Mouse (Mus musculus): ENCODE results near the gene Dpp8. TPM values are rescaled to one million over a fixed set of nuclear protein-coding genes. Genes with fewer than 3 reads are reported as not detected.

Dpp8 gene
- total and polyA plus RNA-seq, 2 experiments from 2014 or later: 27.7 to 77.2 TPM

DNA sequence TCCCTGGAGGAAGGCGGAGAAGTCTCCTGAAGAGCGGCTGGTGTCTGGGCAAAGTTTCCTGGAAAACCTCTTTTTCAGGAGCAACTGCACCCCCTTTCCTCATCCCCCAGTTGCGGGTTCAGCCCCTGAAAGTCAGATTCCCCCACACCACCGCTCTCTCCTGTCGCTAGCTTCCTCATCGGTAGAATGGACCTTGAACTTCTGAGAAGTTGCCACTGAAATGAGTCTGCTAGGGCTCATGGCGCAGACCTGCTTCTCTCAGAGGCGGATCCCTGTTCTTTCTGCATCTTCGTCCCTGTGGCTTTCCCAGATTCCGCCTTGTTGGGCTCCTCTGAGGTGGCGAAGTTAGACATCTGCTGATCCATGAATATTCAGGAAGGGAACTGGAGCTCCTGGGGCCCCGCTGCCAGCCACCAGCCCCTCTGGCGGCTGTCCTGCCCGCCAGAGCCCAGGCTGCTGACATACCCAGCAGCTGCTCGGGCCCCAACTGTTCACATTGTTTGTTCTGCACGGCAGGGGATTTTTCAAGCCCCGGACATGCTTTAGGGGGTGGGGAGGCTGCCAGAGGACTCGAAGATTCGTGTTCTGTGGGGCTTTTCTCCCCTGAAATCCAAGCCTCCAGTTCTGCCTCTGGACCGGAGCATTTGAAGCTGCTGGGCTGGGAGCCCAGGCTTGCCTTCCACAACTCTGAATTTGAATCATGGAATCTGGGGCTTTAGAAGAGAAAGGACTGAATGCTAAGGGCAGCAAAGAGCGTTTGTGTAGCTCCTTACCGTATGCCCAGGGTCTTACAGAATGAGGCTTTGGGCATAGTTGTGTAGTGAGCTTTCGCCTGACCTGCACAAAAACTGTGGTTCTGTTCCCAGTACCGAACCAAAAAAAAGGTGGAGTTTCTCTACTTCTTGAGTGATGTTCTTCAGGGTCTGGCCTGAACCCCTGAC is 77.2 kb downstream of the Dpp8 start:
- Histone ChIP-seq H3K4me1 (ENCODE audit: insufficient read depth, low read length) (0 out of 2 replicates have a peak, but pooled peaks cover 3% of the 10 kb centered on the region), H3K27ac (peak overlapping the region; percentile 76), H3K4me2 (ENCODE audit: low read depth, low read length) (peak overlapping the region; percentile 34), H3K9me3 (ENCODE audit: low read length) (no peaks in the 10 kb centered on the region), H3K27me3 (ENCODE audit: insufficient read depth, low read length) (no peaks in the 10 kb centered on the region), H3K9ac (replicated peaks; ENCODE audit: low read length) (0 out of 2 replicates have a peak overlapping the region, but pooled peaks have one; percentile 14), H3K4me3 (ENCODE audit: low read length) (no peak overlapping the region), H3K36me3 (ENCODE audit: insufficient read depth, low read length) (no peaks in the 10 kb centered on the region)
- no peak for TF ChIP-seq CTCF (IDR thresholded peaks at IDR 0.05; ENCODE audit: low read depth)
- 15% methylated on average over 24 of the region's 24 CpGs for WGBS
- ATAC-seq: peak; percentile 91
- DNase-seq (ENCODE audit: low spot score): peak; percentile 84

- H3K4me2 ChIP-seq (ENCODE audit: low read depth, low read length): no peak overlapping the region
- no peak overlapping the region for H3K4me3 ChIP-seq (ENCODE audit: low read length)
- ATAC-seq: no peak
- 0 out of 2 replicates have a peak, but pooled peaks cover 9% of the 10 kb centered on the region for H3K36me3 ChIP-seq (ENCODE audit: insufficient read depth, low read length)
- H3K27me3 ChIP-seq (ENCODE audit: insufficient read depth, low read length): no peaks in the 10 kb centered on the region
- WGBS: 84% methylated on average over 5 of the region's 5 CpGs
- H3K9ac ChIP-seq (replicated peaks; ENCODE audit: low read length): no peak overlapping the region
- DNase-seq (ENCODE audit: low spot score): no peak
- H3K27ac ChIP-seq: no peak overlapping the region
- no peaks in the 10 kb centered on the region for H3K9me3 ChIP-seq (ENCODE audit: low read length)
- 0 out of 2 replicates have a peak, but pooled peaks cover 3% of the 10 kb centered on the region for H3K4me1 ChIP-seq (ENCODE audit: insufficient read depth, low read length)
- no peak for TF ChIP-seq CTCF (IDR thresholded peaks at IDR 0.05; ENCODE audit: low read depth)
These were observed 79.5 kb downstream of the Dpp8 start for GRCm38 (mm10) chr9:65111698-65112097.

- H3K27me3 ChIP-seq (ENCODE audit: insufficient read depth, low read length): no peaks in the 10 kb centered on the region
- no peak overlapping the region for H3K4me2 ChIP-seq (ENCODE audit: low read depth, low read length)
- H3K9me3 ChIP-seq (ENCODE audit: low read length): no peaks in the 10 kb centered on the region
- H3K4me1 ChIP-seq (ENCODE audit: insufficient read depth, low read length): 0 out of 2 replicates have a peak, but pooled peaks cover under 1% of the 10 kb centered on the region
- H3K36me3 ChIP-seq (ENCODE audit: insufficient read depth, low read length): 0 out of 2 replicates have a peak, but pooled peaks cover 21% of the 10 kb centered on the region
- no peak for TF ChIP-seq CTCF (IDR thresholded peaks at IDR 0.05; ENCODE audit: low read depth)
- ATAC-seq: no peak
- no peak for DNase-seq (ENCODE audit: low spot score)
- H3K9ac ChIP-seq (replicated peaks; ENCODE audit: low read length): no peak overlapping the region
- WGBS: 90% methylated on average over 2 of the region's 2 CpGs
- no peak overlapping the region for H3K4me3 ChIP-seq (ENCODE audit: low read length)
- no peak overlapping the region for H3K27ac ChIP-seq
These were observed 81.5 kb downstream of the Dpp8 start for GRCm38 (mm10) chr9:65113694-65114093.

DNA sequence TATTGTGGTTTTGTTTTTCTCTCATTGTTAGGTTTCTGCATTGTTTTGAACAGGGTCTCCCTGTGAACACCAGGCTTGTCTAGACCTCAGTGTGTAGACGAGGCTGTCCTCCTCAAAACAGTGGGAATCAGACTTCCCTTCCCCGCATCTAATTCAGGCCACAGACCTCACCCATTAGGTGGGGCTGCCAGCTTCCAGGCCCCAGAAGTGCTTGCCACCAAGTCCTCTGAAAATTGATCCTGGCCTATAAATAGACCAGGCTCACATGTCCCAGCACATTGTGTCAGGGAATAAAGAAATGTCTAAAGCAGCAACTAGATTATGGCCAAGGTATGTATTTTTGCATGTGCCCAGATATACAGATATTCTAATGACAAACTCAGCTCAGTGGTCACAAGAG is 83.7 kb downstream of the Dpp8 start:
- no peak for DNase-seq (ENCODE audit: low spot score)
- H3K4me2 ChIP-seq (ENCODE audit: low read depth, low read length): no peak overlapping the region
- ATAC-seq: no peak
- 0 out of 2 replicates have a peak, but pooled peaks cover 21% of the 10 kb centered on the region for H3K36me3 ChIP-seq (ENCODE audit: insufficient read depth, low read length)
- no peak for TF ChIP-seq CTCF (IDR thresholded peaks at IDR 0.05; ENCODE audit: low read depth)
- no peak overlapping the region for H3K4me3 ChIP-seq (ENCODE audit: low read length)
- H3K9ac ChIP-seq (replicated peaks; ENCODE audit: low read length): no peak overlapping the region
- H3K27ac ChIP-seq: no peak overlapping the region
- no peaks in the 10 kb centered on the region for H3K4me1 ChIP-seq (ENCODE audit: insufficient read depth, low read length)
- H3K9me3 ChIP-seq (ENCODE audit: low read length): no peaks in the 10 kb centered on the region
- WGBS: 76% methylated on average over 2 of the region's 2 CpGs
- no peaks in the 10 kb centered on the region for H3K27me3 ChIP-seq (ENCODE audit: insufficient read depth, low read length)

DNA sequence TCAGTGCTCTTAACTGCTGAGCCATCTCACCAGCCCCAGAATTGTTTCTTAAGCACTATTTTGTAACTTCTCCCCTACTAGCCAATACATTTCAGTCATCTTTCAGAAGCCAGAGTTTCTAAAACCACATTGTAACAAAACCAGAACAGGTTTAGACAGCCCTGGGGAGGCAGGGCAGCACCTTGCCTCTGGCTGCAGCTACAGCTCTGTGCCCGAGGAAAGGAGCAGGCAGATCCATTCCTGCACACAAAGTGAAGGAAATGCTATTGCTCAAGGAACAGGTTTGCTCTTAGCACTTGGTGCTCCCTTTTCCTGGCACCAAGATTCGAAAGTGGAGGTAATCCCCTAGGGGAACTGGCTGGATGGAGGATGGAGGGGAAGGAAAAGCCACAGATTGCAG is 85.3 kb downstream of the Dpp8 start:
- ATAC-seq: no peak
- WGBS: 65% methylated on average over 2 of the region's 2 CpGs
- H3K9ac ChIP-seq (replicated peaks; ENCODE audit: low read length): no peak overlapping the region
- no peak overlapping the region for H3K27ac ChIP-seq
- no peaks in the 10 kb centered on the region for H3K27me3 ChIP-seq (ENCODE audit: insufficient read depth, low read length)
- no peak for TF ChIP-seq CTCF (IDR thresholded peaks at IDR 0.05; ENCODE audit: low read depth)
- 0 out of 2 replicates have a peak, but pooled peaks cover 21% of the 10 kb centered on the region for H3K36me3 ChIP-seq (ENCODE audit: insufficient read depth, low read length)
- DNase-seq (ENCODE audit: low spot score): no peak
- H3K4me2 ChIP-seq (ENCODE audit: low read depth, low read length): no peak overlapping the region
- no peaks in the 10 kb centered on the region for H3K9me3 ChIP-seq (ENCODE audit: low read length)
- H3K4me3 ChIP-seq (ENCODE audit: low read length): no peak overlapping the region
- no peaks in the 10 kb centered on the region for H3K4me1 ChIP-seq (ENCODE audit: insufficient read depth, low read length)

GRCm38 (mm10) chr9:65120935-65121334 is 88.7 kb downstream of the Dpp8 start:
- no peaks in the 10 kb centered on the region for H3K9me3 ChIP-seq (ENCODE audit: low read length)
- peak; percentile 41; the same call in 1 of the 2 replicates for ATAC-seq
- H3K4me2 ChIP-seq (ENCODE audit: low read depth, low read length): no peak overlapping the region
- no peak overlapping the region for H3K27ac ChIP-seq
- peak; percentile 93 for TF ChIP-seq CTCF (IDR thresholded peaks at IDR 0.05; ENCODE audit: low read depth)
- peak; percentile 88 for DNase-seq (ENCODE audit: low spot score)
- H3K9ac ChIP-seq (replicated peaks; ENCODE audit: low read length): no peak overlapping the region
- 12% methylated on average over 3 of the region's 3 CpGs for WGBS
- H3K36me3 ChIP-seq (ENCODE audit: insufficient read depth, low read length): peaks cover 23% of the 10 kb centered on the region; the same call in 1 of the 2 replicates
- H3K27me3 ChIP-seq (ENCODE audit: insufficient read depth, low read length): no peaks in the 10 kb centered on the region
- H3K4me3 ChIP-seq (ENCODE audit: low read length): no peak overlapping the region
- no peaks in the 10 kb centered on the region for H3K4me1 ChIP-seq (ENCODE audit: insufficient read depth, low read length)

Data from hindbrain, postnatal 0 days (tissue).